Mouse (Mus musculus) bone marrow macrophage, adult 2 months (primary cell): ENCODE measurements around the gene Ap4s1.

Source experiments
- CTCF ChIP-seq: IDR thresholded peaks from 2 replicates; pipeline ENCODE4 v1.5.1; 2012; ENCODE audit warnings: low read depth, mild to moderate bottlenecking, low read length, moderate library complexity
- POLR2A ChIP-seq: IDR thresholded peaks from 2 replicates; pipeline ENCODE4 v1.6.1; 2012; ENCODE audit warnings: mild to moderate bottlenecking, low read depth, low read length, borderline replicate concordance

DNA sequence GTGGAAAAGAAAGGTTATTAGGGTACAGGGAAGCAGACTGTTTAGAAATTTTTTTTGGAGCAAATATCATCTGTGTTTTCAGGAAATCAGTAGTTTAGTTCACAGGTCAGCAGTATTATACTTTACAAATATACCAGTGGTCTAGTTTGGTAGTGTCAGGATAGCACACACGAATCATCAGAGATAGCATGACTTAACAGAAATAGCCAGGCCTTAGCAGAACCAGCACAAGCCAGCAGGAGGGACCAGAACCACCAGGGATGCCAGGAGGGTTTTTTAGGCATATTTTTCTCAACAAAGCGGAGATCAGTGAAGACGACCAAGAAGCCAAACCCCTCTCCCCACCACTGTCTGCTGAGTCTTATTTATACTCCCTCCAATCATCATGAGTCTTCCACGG, 17.6 kb upstream of the Ap4s1 start:
- TF ChIP-seq CTCF (no peak), POLR2A (no peak)
